Mouse (Mus musculus) layer of hippocampus, postnatal 14 days (tissue): ENCODE results near the gene Taar5. TPM values are rescaled to one million over a fixed set of nuclear protein-coding genes. Genes with fewer than 3 reads are reported as not detected.

ENCODE experiments used
- DNase-seq, 2 experiments: peaks; one replicate each; pipeline ENCODE4 v3.0.0; 2021 to 2022; ENCODE audit warnings: low spot score in 2 of 2, mixed read lengths in 1 of 2
- long read RNA-seq, 2 experiments: library from polyadenylated mRNA; stranded (forward); transcript quantifications; one replicate each; pipeline ENCODE4 v2.0.0; 2021
- total RNA-seq, 2 experiments: library from RNA; stranded (reverse); gene quantifications; 2 replicates each; pipeline ENCODE4 v1.2.3; 2021

The Taar5 gene
- total RNA-seq = not detected
- long read RNA-seq, experiment 1 = 0 reads
- long read RNA-seq, experiment 2 = 0 reads

GRCm38 (mm10) chr10:23970656-23971165 lies at the start of gene Taar5:
Gene Taar5 (plus strand): TSS chr10:23970706.
- DNase-seq = no peak

GRCm38 (mm10) chr10:23922468-23922867 lies 48.0 kb upstream of the Taar5 start:
- no peak for DNase-seq

GRCm38 (mm10) chr10:23923941-23924340 lies 46.6 kb upstream of the Taar5 start:
- no peak for DNase-seq

- DNase-seq = no peak
Measured at GRCm38 (mm10) chr10:23937613-23938012, 32.9 kb upstream of the Taar5 start.

- DNase-seq = no peak
Measured at GRCm38 (mm10) chr10:23938312-23938711, 32.2 kb upstream of the Taar5 start, which contains the start of gene Taar2. Gene Taar2 (plus strand): TSS chr10:23938572.

- DNase-seq = no peak
Measured at GRCm38 (mm10) chr10:23942465-23942864, 28.0 kb upstream of the Taar5 start.

GRCm38 (mm10) chr10:23948026-23948425 lies 22.5 kb upstream of the Taar5 start:
- no peak for DNase-seq

- DNase-seq = peak in 1 of 2 experiments; percentile 4
Measured at GRCm38 (mm10) chr10:23949508-23950005, 20.9 kb upstream of the Taar5 start, which contains the start of gene Taar3. Gene Taar3 (plus strand): TSS chr10:23949558.

GRCm38 (mm10) chr10:23951714-23952113 lies 18.8 kb upstream of the Taar5 start:
- DNase-seq = no peak

GRCm38 (mm10) chr10:23959071-23959470 lies 11.4 kb upstream of the Taar5 start:
- DNase-seq = no peak

GRCm38 (mm10) chr10:23960444-23960915 lies 10.0 kb upstream of the Taar5 start, which contains the start of gene Taar4:
Gene Taar4 (plus strand): TSS chr10:23960494.
- no peak for DNase-seq

- DNase-seq = no peak
Measured at GRCm38 (mm10) chr10:23963444-23963843, 7.1 kb upstream of the Taar5 start.

GRCm38 (mm10) chr10:23964921-23965610 lies 5.4 kb upstream of the Taar5 start:
- no peak for DNase-seq

GRCm38 (mm10) chr10:23971256-23971655 lies 750 bp downstream of the Taar5 start:
- no peak for DNase-seq

GRCm38 (mm10) chr10:23977958-23978357 lies 7.5 kb downstream of the Taar5 start:
- no peak for DNase-seq

GRCm38 (mm10) chr10:23978901-23979705 lies 8.6 kb downstream of the Taar5 start:
- DNase-seq = peak; percentile 64 to 77

GRCm38 (mm10) chr10:23985546-23985945 lies 15.0 kb downstream of the Taar5 start, which contains the start of gene Taar6:
Gene Taar6 (minus strand): TSS chr10:23985646.
- DNase-seq = no peak

GRCm38 (mm10) chr10:23986419-23986818 lies 15.9 kb downstream of the Taar5 start:
- no peak for DNase-seq

- DNase-seq = no peak
Measured at GRCm38 (mm10) chr10:23993381-23993780, 22.9 kb downstream of the Taar5 start, which contains the start of gene Taar7a. Gene Taar7a (minus strand): TSS chr10:23993481.

GRCm38 (mm10) chr10:23999639-24000038 lies 29.1 kb downstream of the Taar5 start, which contains the start of gene Taar7b:
Gene Taar7b (plus strand): TSS chr10:23999939.
- DNase-seq = no peak

GRCm38 (mm10) chr10:24006442-24006841 lies 35.9 kb downstream of the Taar5 start:
- no peak for DNase-seq
